Mouse (Mus musculus): ENCODE results near the gene 4930432K21Rik.

Gene 4930432K21Rik

DNA sequence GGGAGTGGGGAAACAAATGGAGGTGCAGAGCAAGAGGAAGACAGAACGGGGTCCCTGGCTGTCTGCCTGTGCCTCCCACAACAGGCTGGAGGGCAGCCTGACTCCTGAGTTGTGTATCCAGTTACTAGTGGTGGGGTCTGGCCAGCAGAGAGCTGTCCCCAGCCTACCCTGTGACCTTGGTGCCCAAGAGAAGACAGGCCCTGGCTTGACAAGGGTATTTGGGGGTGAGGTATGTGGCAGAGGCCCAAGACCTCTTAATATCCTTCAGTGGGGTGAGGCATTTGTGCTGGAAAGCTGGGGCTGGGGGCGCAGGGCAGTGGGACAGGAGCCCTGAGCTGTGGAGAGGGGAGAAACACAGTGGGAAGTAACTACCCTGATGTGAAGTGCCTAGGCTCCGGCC lies 63.4 kb downstream of the 4930432K21Rik start:
- peak; percentile 19 for DNase-seq

DNA sequence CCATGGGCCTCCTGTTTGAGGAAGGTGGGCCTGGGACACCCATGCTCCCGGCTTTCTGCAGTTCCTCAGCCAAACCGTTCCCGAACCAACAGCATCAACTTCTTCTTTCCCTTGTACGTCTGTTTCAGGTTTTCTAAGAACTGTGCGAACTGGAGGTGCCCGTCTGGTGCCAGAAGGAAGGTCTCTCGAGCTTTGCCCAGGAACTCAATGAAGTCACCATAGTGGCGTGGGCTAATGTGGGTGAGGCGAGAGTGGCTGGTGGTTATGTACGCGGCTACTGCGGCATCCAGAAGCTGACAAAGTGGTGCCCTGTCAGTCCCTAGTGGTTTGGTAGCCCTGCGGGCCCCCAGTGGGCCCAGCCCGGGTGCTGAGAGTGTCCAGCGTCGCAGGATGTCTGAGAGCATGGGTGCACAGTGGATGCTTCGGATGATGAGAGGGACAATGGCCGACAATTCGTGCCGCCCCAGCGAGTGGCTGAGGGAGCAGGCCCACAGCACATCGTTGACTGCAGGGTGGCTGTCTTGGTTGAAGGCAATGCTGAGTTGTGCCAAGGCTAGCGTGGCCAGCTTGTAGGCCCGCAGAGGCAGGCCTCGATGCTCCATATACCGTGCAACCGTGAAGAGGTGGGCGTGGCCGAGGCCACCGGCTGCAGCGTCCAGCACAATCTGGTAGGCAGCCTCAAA lies 64.2 kb downstream of the 4930432K21Rik start:
- DNase-seq, result no peak

DNA sequence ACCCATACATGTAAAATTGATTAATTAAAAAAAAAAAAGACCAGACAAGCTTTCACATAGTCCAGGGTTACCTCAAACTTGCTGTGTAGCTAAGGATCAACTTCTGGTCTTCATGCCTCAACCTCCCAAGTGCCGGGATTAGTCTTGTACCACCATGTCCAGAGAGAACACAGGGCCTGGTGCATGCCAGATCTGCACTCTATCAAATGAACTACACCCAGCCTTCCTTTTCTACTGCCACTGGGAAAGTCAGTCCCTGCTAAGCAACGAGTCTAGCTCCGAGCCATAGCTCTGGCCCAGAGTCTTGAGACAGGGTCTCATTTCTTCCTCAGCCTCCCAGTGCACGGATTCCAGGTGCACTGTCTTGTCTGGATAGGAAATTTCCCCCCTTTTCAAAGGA lies 65.5 kb downstream of the 4930432K21Rik start:
- no peak for DNase-seq

DNA sequence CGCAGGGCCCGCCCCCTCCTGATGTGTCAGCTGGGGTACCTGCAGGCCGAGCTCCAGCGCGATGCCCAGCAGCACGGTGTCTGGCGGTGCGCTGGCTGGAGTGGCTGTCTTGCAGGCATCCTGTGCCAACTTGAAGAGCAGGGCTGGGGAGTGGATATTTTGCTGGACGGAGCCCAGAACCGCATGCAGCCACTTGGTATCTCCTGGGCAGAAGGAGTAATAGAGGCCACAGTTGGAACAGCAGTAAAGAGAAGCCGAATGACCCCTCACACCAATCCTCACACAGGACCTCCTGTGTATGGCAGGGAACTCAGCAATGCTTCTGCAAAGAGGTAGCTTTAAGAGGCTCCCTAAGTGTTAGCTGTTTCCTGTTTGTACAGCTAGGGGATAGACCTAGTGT lies 69.4 kb downstream of the 4930432K21Rik start:
- no peak for DNase-seq

DNA sequence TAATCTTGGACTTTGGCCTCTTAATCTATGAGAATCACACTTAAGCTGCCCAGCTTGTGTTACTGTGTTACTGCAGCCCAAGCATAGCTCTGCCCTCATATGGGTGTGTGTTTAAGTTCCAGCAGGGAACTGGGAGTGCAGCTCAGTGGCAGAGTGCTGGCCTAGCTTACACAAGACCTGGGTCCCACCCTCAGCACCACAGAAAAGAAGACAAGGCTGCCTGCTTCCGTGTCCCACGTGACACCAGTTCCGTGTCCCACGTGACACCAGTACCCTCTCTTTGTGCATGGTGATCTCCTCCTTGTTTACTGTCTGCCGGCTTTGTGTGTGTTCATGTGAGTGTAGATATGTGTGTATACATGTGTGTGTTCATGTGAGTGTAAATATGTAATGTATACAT lies 70.3 kb downstream of the 4930432K21Rik start:
- no peak for DNase-seq

DNA sequence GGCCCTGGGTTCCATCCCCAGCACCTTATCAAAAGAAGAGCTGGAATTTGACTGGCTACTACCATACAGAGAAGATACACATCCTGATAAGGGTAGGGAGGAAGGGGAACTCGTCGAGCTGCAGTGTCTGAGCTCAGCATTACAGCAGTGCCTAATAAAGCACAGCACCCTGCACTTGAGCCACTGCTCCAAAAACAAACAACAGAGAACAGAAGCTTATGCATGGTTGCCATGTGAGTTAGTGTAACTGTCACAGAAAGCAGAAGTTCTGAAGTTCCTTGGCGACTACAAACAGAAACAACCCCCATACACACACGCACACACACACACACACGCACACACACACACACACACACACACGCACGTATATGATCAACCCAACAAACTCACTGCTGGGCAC lies 72.3 kb downstream of the 4930432K21Rik start:
- DNase-seq, result no peak

All from thymus, postnatal 4 days (tissue).